Comparison of ENCODE assay signal across 8 mouse cellular contexts in the genomic region with DNA sequence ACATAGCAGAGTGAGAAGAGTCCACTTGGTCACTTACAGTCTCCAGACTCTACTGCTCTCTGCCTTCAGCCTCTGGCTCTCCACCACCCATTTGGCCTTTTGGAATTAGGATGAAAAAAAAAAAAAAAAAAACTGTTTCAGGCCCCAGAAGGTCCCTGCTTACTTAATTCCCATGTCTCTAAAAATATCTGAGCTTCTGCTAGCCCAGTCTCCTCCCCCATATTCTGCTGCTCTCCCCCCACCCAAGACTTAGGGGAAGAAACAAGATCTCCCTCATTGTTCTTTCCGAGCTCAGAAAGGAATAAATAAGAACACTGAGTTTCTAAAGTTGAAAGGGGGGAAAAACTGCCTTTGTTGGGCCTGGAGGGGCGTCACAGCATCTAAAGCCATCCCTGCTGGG. TPM values are rescaled to one million over a fixed set of nuclear protein-coding genes. Genes with fewer than 3 reads are reported as not detected.
DNase-seq lines count a peak whose midpoint lies in the region; ATAC-seq and TF ChIP-seq lines count a peak whose summit lies in the region.

No protein-coding gene starts in this region.

- no peaks in the 10 kb centered on the region for H3K36me3 ChIP-seq in lung, embryonic 16.5 days (ENCODE audit: control insufficient read depth, insufficient read depth, low read length)
- H3K36me3 ChIP-seq in forebrain, embryonic 11.5 days (ENCODE audit: control insufficient read depth, insufficient read depth, low read length), result no peaks in the 10 kb centered on the region
- no peaks in the 10 kb centered on the region for H3K36me3 ChIP-seq in intestine, postnatal 0 days (ENCODE audit: control insufficient read depth, insufficient read depth)

- DNase-seq in lung, postnatal 4 days, result no peak
- no peak for DNase-seq in forebrain, embryonic 11.5 days (ENCODE audit: low spot score)
- peak; percentile 44 for DNase-seq in skeletal muscle tissue, adult 2 months (ENCODE audit: low read depth, low spot score)
- no peak for DNase-seq in B cell, adult 2 months
- no peak for DNase-seq in right cerebral cortex, adult 18-20 months

- no peak for TF ChIP-seq CTCF in intestine, postnatal 0 days (IDR thresholded peaks at IDR 0.05; ENCODE audit: low read depth)

- H3K4me1 ChIP-seq in lung, embryonic 16.5 days (replicated peaks; ENCODE audit: control insufficient read depth, insufficient read depth, low read length), result peaks cover 42% of the 10 kb centered on the region
- H3K4me1 ChIP-seq in forebrain, embryonic 11.5 days (replicated peaks; ENCODE audit: control insufficient read depth, insufficient read depth, low read length), result peaks cover 16% of the 10 kb centered on the region
- 0 out of 2 replicates have a peak, but pooled peaks cover 9% of the 10 kb centered on the region for H3K4me1 ChIP-seq in intestine, postnatal 0 days (replicated peaks; ENCODE audit: control insufficient read depth, insufficient read depth, low read length)

- peak overlapping the region; percentile 98 for H3K27ac ChIP-seq in lung, embryonic 16.5 days (ENCODE audit: low read length)
- peak overlapping the region; percentile 46 for H3K27ac ChIP-seq in forebrain, embryonic 11.5 days (ENCODE audit: low read depth, low read length)
- peak overlapping the region; percentile 36 for H3K27ac ChIP-seq in intestine, postnatal 0 days (ENCODE audit: low read depth, low read length)

- H3K4me2 ChIP-seq in lung, embryonic 16.5 days (ENCODE audit: low read depth, low read length), result peak overlapping the region; percentile 4; the same call in 1 of the 2 replicates
- no peak overlapping the region; the same call in 1 of the 2 replicates for H3K4me2 ChIP-seq in forebrain, embryonic 11.5 days (ENCODE audit: low read depth, low read length, severe bottlenecking)
- no peak overlapping the region for H3K4me2 ChIP-seq in intestine, postnatal 0 days (replicated peaks; ENCODE audit: low read depth)

- H3K27me3 ChIP-seq in lung, embryonic 16.5 days (ENCODE audit: control insufficient read depth, insufficient read depth, low read depth, low read length), result no peaks in the 10 kb centered on the region
- no peaks in the 10 kb centered on the region for H3K27me3 ChIP-seq in forebrain, embryonic 11.5 days (ENCODE audit: control insufficient read depth, insufficient read depth, low read length)
- H3K27me3 ChIP-seq in intestine, postnatal 0 days (replicated peaks; ENCODE audit: control insufficient read depth, insufficient read depth, low read length), result no peaks in the 10 kb centered on the region

- 0 out of 2 replicates have a peak overlapping the region, but pooled peaks have one; percentile 4 for H3K4me3 ChIP-seq in lung, embryonic 16.5 days (ENCODE audit: low read length)
- no peak overlapping the region for H3K4me3 ChIP-seq in forebrain, embryonic 11.5 days (ENCODE audit: low read depth, low read length)
- H3K4me3 ChIP-seq in intestine, postnatal 0 days (ENCODE audit: low read depth, low read length), result no peak overlapping the region

- 30% methylated on average over 2 of the region's 2 CpGs for WGBS in lung, embryonic 16.5 days
- 13% methylated on average over 2 of the region's 2 CpGs for WGBS in forebrain, embryonic 11.5 days
- WGBS in intestine, postnatal 0 days, result 57% methylated on average over 2 of the region's 2 CpGs

- ATAC-seq in lung, embryonic 16.5 days (ENCODE audit: low read depth), result peak; percentile 74
- ATAC-seq in forebrain, embryonic 11.5 days (replicated peaks; ENCODE audit: low FRiP score), result no peak
- no peak for ATAC-seq in intestine, postnatal 0 days
- ATAC-seq in erythroblast, adult 5-6 weeks (replicated peaks; ENCODE audit: low FRiP score, poor library complexity, severe bottlenecking), result no peak

- peak overlapping the region; percentile 17; the same call in 1 of the 2 replicates for H3K9ac ChIP-seq in lung, embryonic 16.5 days (ENCODE audit: low read length)
- no peak overlapping the region; the same call in 1 of the 2 replicates for H3K9ac ChIP-seq in forebrain, embryonic 11.5 days (ENCODE audit: low read length)
- H3K9ac ChIP-seq in intestine, postnatal 0 days (ENCODE audit: low read depth, low read length), result no peak overlapping the region

- no peaks in the 10 kb centered on the region for H3K9me3 ChIP-seq in lung, embryonic 16.5 days (ENCODE audit: control insufficient read depth, low read length)
- H3K9me3 ChIP-seq in forebrain, embryonic 11.5 days (ENCODE audit: control insufficient read depth, low read length), result no peaks in the 10 kb centered on the region
- no peaks in the 10 kb centered on the region for H3K9me3 ChIP-seq in intestine, postnatal 0 days (ENCODE audit: control insufficient read depth)

RNA-seq across cellular contexts. Expression of a gene that starts 46.4 kb away (rescaled TPM):
- polyA plus RNA-seq in lung, embryonic 16.5 days (2015; fragmentation: Nextera tagmentation; extraction: Ambion mirVana), result 52.9 and 59.0 TPM in 2 replicates
- 97.6 and 104 TPM in 2 replicates for polyA plus RNA-seq in forebrain, embryonic 11.5 days (2014; fragmentation: Nextera tagmentation; extraction: Ambion mirVana)
- 27.8 and 32.6 TPM in 2 replicates for polyA plus RNA-seq in intestine, postnatal 0 days (2015; fragmentation: Nextera tagmentation; extraction: Ambion mirVana)
- total RNA-seq in erythroblast, adult 5-6 weeks (2015; ENCODE audit: low replicate concordance), result 5.6 and 20.9 TPM in 2 replicates
- 10.6 and 21.7 TPM in 2 replicates for total RNA-seq in erythroblast, adult 5-6 weeks (2017; ENCODE audit: low replicate concordance)

Comparison
In these comparisons a context has a peak if more than half of its experiments do, and no peak if none do; other contexts are left out.
1. H3K27ac ChIP-seq: peak in every context shown above with its lines; median percentile 98 in lung, embryonic 16.5 days; 46 in forebrain, embryonic 11.5 days; 36 in intestine, postnatal 0 days.